Mouse (Mus musculus): ENCODE measurements around the gene 1700020L24Rik.

- no peak for TF ChIP-seq CTCF (IDR thresholded peaks at IDR 0.05; ENCODE audit: control insufficient read depth, insufficient read depth, insufficient read length)
- no peak for TF ChIP-seq FOSL1 (IDR thresholded peaks at IDR 0.05; ENCODE audit: insufficient read depth, low read length, poor library complexity, severe bottlenecking)
- TF ChIP-seq MAX (IDR thresholded peaks at IDR 0.05) = no peak
- TF ChIP-seq USF1 (IDR thresholded peaks at IDR 0.05; ENCODE audit: low read depth) = no peak
- TF ChIP-seq MYOD1 (IDR thresholded peaks at IDR 0.05; ENCODE audit: control insufficient read depth, insufficient read length, low read depth) = no peak
- no peak for TF ChIP-seq MYOG (IDR thresholded peaks at IDR 0.05; ENCODE audit: control insufficient read depth, extremely low read depth, insufficient read length)
- TF ChIP-seq CEBPB (IDR thresholded peaks at IDR 0.05; ENCODE audit: low read depth) = no peak
Observed at GRCm38 (mm10) chr11:83406391-83406790, 31.1 kb upstream of the 1700020L24Rik start.
